Mouse (Mus musculus) liver, postnatal 0 days (tissue): ENCODE results near the gene Cadm2.

Experiments used
- CTCF ChIP-seq: sonication (generic); IDR thresholded peaks from 2 replicates; pipeline ENCODE4 v1.5.1; 2016; ENCODE audit warnings: antibody characterized with exemption, low read depth
- EP300 ChIP-seq: IDR thresholded peaks from 2 replicates; pipeline ENCODE4 v1.6.1; 2016; ENCODE audit warnings: antibody characterized with exemption, low read depth, mild to moderate bottlenecking

GRCm38 (mm10) chr16:66969520-66970144, 651.1 kb downstream of the Cadm2 start:
- TF ChIP-seq CTCF (no peak), EP300 (no peak)
